Mouse (Mus musculus): Measurements from ENCODE around the gene Adamts8. TPM values are rescaled to one million over a fixed set of nuclear protein-coding genes. Genes with fewer than 3 reads are reported as not detected.
A peak's percentile ranks its signal among the peaks of the same experiment; 100 is the strongest.

Adamts8 gene
- total and polyA plus RNA-seq, 3 experiments: not detected

DNA sequence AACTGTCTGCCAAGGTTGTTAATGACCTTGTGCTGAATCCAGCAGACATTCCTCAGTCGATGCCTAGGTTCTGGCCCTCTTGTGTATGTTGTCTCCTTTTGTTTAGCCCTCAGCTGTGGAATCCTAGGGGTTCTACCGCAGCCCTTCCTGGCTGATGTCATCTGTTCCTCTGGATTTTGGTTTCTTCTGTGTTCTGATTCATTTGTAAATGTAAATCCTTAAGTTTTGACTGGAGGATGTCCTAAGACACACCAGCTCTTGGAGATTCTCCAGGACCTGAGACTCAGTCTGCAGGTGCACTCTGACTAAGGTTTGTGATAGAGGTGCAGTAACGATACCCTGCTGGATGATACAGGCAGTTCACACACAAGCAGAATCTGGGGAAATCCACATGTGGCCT, 27.6 kb downstream of the Adamts8 start:
- dilution Hi-C loops (cut with MboI; ENCODE audit: extremely low pct_ligation_motif_present, extremely low pct_unique_long_range_greater_than_20kb, low sequenced_read_pairs): no loop called here
- DNase-seq (ENCODE audit: extremely low read depth): no peak
- in situ Hi-C loops (cut with MboI; ENCODE audit: low pct_ligation_motif_present, low pct_unique_long_range_greater_than_20kb, low sequenced_read_pairs): no loop called here
- no peak overlapping the region for H3K9ac ChIP-seq (ENCODE audit: insufficient read depth, low read depth)
- H3K4me3 ChIP-seq (replicated peaks in 1 of 3; ENCODE audit: low read depth in 2 of 3, low read length in 2 of 3, poor library complexity in 1 of 3): no peak overlapping the region
- no peak for TF ChIP-seq ZKSCAN1 (IDR thresholded peaks at IDR 0.05; ENCODE audit: borderline replicate concordance, low read depth, low read length)
- no peak for TF ChIP-seq IRF4 (IDR thresholded peaks at IDR 0.05; ENCODE audit: low read depth, low read length)
- TF ChIP-seq KAT2A (IDR thresholded peaks at IDR 0.05; ENCODE audit: insufficient replicate concordance, low read length): no peak
- no peak for TF ChIP-seq ELF1 (IDR thresholded peaks at IDR 0.05; ENCODE audit: low read depth, low read length)
- TF ChIP-seq PAX5 (IDR thresholded peaks at IDR 0.05; ENCODE audit: low read length): no peak
- TF ChIP-seq MXI1 (IDR thresholded peaks at IDR 0.05; ENCODE audit: low read depth, low read length): no peak
- no peak overlapping the region for H3K4me2 ChIP-seq (ENCODE audit: insufficient read depth, low read depth, poor library complexity, severe bottlenecking)
- no peak overlapping the region for H3K27ac ChIP-seq (ENCODE audit: insufficient read depth, low read depth)
- H3K79me2 ChIP-seq (replicated peaks; ENCODE audit: control insufficient read depth, extremely low read depth, insufficient read depth, poor library complexity, severe bottlenecking): no peaks in the 10 kb centered on the region
- H3K9me3 ChIP-seq (replicated peaks; ENCODE audit: low read length): no peaks in the 10 kb centered on the region
- H3K36me3 ChIP-seq (replicated peaks in 1 of 2; ENCODE audit: control insufficient read depth in 1 of 2, insufficient read depth in 1 of 2, low read length in 1 of 2): no peaks in the 10 kb centered on the region
- H3K27me3 ChIP-seq (replicated peaks): no peaks in the 10 kb centered on the region
- H3K4me1 ChIP-seq (ENCODE audit: control insufficient read depth in 1 of 2, insufficient read depth in 2 of 2): 0 out of 4 replicates have a peak, but pooled peaks cover 0 to 3% of the 10 kb centered on the region in 2 experiments

GRCm38 (mm10) chr9:30971967-30972366, 29.6 kb downstream of the Adamts8 start:
- Histone ChIP-seq H3K4me2 (ENCODE audit: insufficient read depth, low read depth, poor library complexity, severe bottlenecking) (no peak overlapping the region), H3K27me3 (replicated peaks) (no peaks in the 10 kb centered on the region), H3K9me3 (replicated peaks; ENCODE audit: low read length) (no peaks in the 10 kb centered on the region), H3K27ac (ENCODE audit: insufficient read depth, low read depth) (no peak overlapping the region), H3K36me3 (replicated peaks in 1 of 2; ENCODE audit: control insufficient read depth in 1 of 2, insufficient read depth in 1 of 2, low read length in 1 of 2) (no peaks in the 10 kb centered on the region), H3K4me3 (replicated peaks in 1 of 3; ENCODE audit: low read depth in 2 of 3, low read length in 2 of 3, poor library complexity in 1 of 3) (no peak overlapping the region), H3K4me1 (ENCODE audit: control insufficient read depth in 1 of 2, insufficient read depth in 2 of 2) (0 out of 4 replicates have a peak, but pooled peaks cover 0 to 3% of the 10 kb centered on the region in 2 experiments), H3K9ac (ENCODE audit: insufficient read depth, low read depth) (no peak overlapping the region), H3K79me2 (replicated peaks; ENCODE audit: control insufficient read depth, extremely low read depth, insufficient read depth, poor library complexity, severe bottlenecking) (no peaks in the 10 kb centered on the region)
- in situ Hi-C loops (cut with MboI; ENCODE audit: low pct_ligation_motif_present, low pct_unique_long_range_greater_than_20kb, low sequenced_read_pairs) (no loop called here), dilution Hi-C loops (cut with MboI; ENCODE audit: extremely low pct_ligation_motif_present, extremely low pct_unique_long_range_greater_than_20kb, low sequenced_read_pairs) (no loop called here)
- no peak for DNase-seq (ENCODE audit: extremely low read depth)
- TF ChIP-seq RCOR1 (conservative IDR thresholded peaks at IDR 0.05; ENCODE audit: low read depth, low read length) (no peak), CTCF (conservative IDR thresholded peaks at IDR 0.05 in 1 of 2, IDR thresholded peaks at IDR 0.05 in 1 of 2; ENCODE audit: low read depth in 2 of 2, low read length in 2 of 2) (peak in 1 of 2 experiments; percentile 11; a peak in 2 of 4 replicates)

- peak; percentile 6 for DNase-seq (ENCODE audit: extremely low read depth)
- dilution Hi-C loops (cut with MboI; ENCODE audit: extremely low pct_ligation_motif_present, extremely low pct_unique_long_range_greater_than_20kb, low sequenced_read_pairs): no loop called here
Measured at GRCm38 (mm10) chr9:30976339-30977023, 34.1 kb downstream of the Adamts8 start.

More at GRCm38 (mm10) chr9:30976339-30977023, 34.1 kb downstream of the Adamts8 start:
- in situ Hi-C loops (cut with MboI; ENCODE audit: low pct_ligation_motif_present, low pct_unique_long_range_greater_than_20kb, low sequenced_read_pairs): no loop called here
- Histone ChIP-seq H3K27me3 (replicated peaks) (no peaks in the 10 kb centered on the region), H3K4me1 (ENCODE audit: control insufficient read depth in 1 of 2, insufficient read depth in 2 of 2) (peaks cover 3 to 6% of the 10 kb centered on the region in 2 experiments; a peak in 1 of 4 replicates), H3K4me3 (replicated peaks in 1 of 3; ENCODE audit: low read depth in 2 of 3, low read length in 2 of 3, poor library complexity in 1 of 3) (no peak overlapping the region), H3K9ac (ENCODE audit: insufficient read depth, low read depth) (no peak overlapping the region), H3K9me3 (replicated peaks; ENCODE audit: low read length) (no peaks in the 10 kb centered on the region), H3K27ac (ENCODE audit: insufficient read depth, low read depth) (no peak overlapping the region), H3K4me2 (ENCODE audit: insufficient read depth, low read depth, poor library complexity, severe bottlenecking) (no peak overlapping the region), H3K36me3 (replicated peaks in 1 of 2; ENCODE audit: control insufficient read depth in 1 of 2, insufficient read depth in 1 of 2, low read length in 1 of 2) (no peaks in the 10 kb centered on the region), H3K79me2 (replicated peaks; ENCODE audit: control insufficient read depth, extremely low read depth, insufficient read depth, poor library complexity, severe bottlenecking) (no peaks in the 10 kb centered on the region)
- TF ChIP-seq CTCF (conservative IDR thresholded peaks at IDR 0.05 in 1 of 2, IDR thresholded peaks at IDR 0.05 in 1 of 2; ENCODE audit: low read depth in 2 of 2, low read length in 2 of 2) (peak in 1 of 2 experiments; percentile 39; a peak in 2 of 4 replicates), E2F4 (IDR thresholded peaks at IDR 0.05; ENCODE audit: insufficient replicate concordance, low read depth, low read length) (no peak)
